8 mouse cellular contexts compared by ENCODE assay signal in genomic region chr9:40781726-40782581, GRCm38 (mm10). TPM values are rescaled to one million over a fixed set of nuclear protein-coding genes. Genes with fewer than 3 reads are reported as not detected.
DNase-seq lines count a peak whose midpoint lies in the region; ATAC-seq lines count a peak whose summit lies in the region.

No protein-coding gene starts in this region.

- no peak overlapping the region for H3K27ac ChIP-seq in neural tube, embryonic 11.5 days (ENCODE audit: low read depth, low read length)
- peak overlapping the region; percentile 67 for H3K27ac ChIP-seq in embryonic facial prominence, embryonic 15.5 days (replicated peaks)
- H3K27ac ChIP-seq in limb, embryonic 10.5 days = peak overlapping the region; percentile 43; the same call in 1 of the 2 replicates
- peak overlapping the region; percentile 73 for H3K27ac ChIP-seq in midbrain, embryonic 10.5 days (replicated peaks)

- DNase-seq in neural tube, embryonic 11.5 days (ENCODE audit: low spot score) = no peak
- DNase-seq in neural tube, embryonic 10.5 days (ENCODE audit: extremely low spot score, low spot score) = no peak
- DNase-seq in heart, postnatal 14 days = peak; percentile 73 to 74
- DNase-seq in limb, embryonic 10.5 days (ENCODE audit: low spot score) = no peak
- peak; percentile 36 for DNase-seq in midbrain, embryonic 10.5 days (ENCODE audit: low spot score)
- peak; percentile 51 for DNase-seq in thymus, postnatal 4 days
- no peak for DNase-seq in c-Kit-positive CD71-positive TER-119-positive erythroid progenitor cells, embryonic 14.5 days (ENCODE audit: low spot score)

- intact Hi-C loops in heart, postnatal 14 days (cut with DNase I) = no loop called here

- H3K36me3 ChIP-seq in neural tube, embryonic 11.5 days (ENCODE audit: control insufficient read depth, insufficient read depth, low read length) = no peaks in the 10 kb centered on the region
- H3K36me3 ChIP-seq in embryonic facial prominence, embryonic 15.5 days = peaks cover 9% of the 10 kb centered on the region
- peaks cover 58% of the 10 kb centered on the region for H3K36me3 ChIP-seq in limb, embryonic 10.5 days
- H3K36me3 ChIP-seq in midbrain, embryonic 10.5 days = peaks cover 2% of the 10 kb centered on the region; the same call in 1 of the 2 replicates

- H3K27me3 ChIP-seq in neural tube, embryonic 11.5 days (ENCODE audit: control insufficient read depth, insufficient read depth, low read length) = no peaks in the 10 kb centered on the region
- H3K27me3 ChIP-seq in embryonic facial prominence, embryonic 15.5 days = no peaks in the 10 kb centered on the region
- H3K27me3 ChIP-seq in limb, embryonic 10.5 days (ENCODE audit: low read depth, poor library complexity, severe bottlenecking) = no peaks in the 10 kb centered on the region
- H3K27me3 ChIP-seq in midbrain, embryonic 10.5 days (ENCODE audit: low read depth, poor library complexity, severe bottlenecking) = peaks cover 21% of the 10 kb centered on the region; the same call in 1 of the 2 replicates

- peaks cover 6% of the 10 kb centered on the region for H3K4me1 ChIP-seq in neural tube, embryonic 11.5 days (ENCODE audit: control insufficient read depth, insufficient read depth, low read length)
- peaks cover 25% of the 10 kb centered on the region for H3K4me1 ChIP-seq in embryonic facial prominence, embryonic 15.5 days
- peaks cover 24% of the 10 kb centered on the region for H3K4me1 ChIP-seq in limb, embryonic 10.5 days
- H3K4me1 ChIP-seq in midbrain, embryonic 10.5 days = peaks cover 50% of the 10 kb centered on the region

- no peak overlapping the region for H3K4me3 ChIP-seq in neural tube, embryonic 11.5 days (ENCODE audit: low read depth, low read length)
- H3K4me3 ChIP-seq in embryonic facial prominence, embryonic 15.5 days (replicated peaks) = no peak overlapping the region
- no peak overlapping the region for H3K4me3 ChIP-seq in limb, embryonic 10.5 days
- peak overlapping the region; percentile 36 for H3K4me3 ChIP-seq in midbrain, embryonic 10.5 days

- peak overlapping the region; percentile 30 for H3K4me2 ChIP-seq in neural tube, embryonic 11.5 days (ENCODE audit: low read depth)
- H3K4me2 ChIP-seq in embryonic facial prominence, embryonic 15.5 days (replicated peaks) = peak overlapping the region; percentile 21; the same call in 1 of the 2 replicates

- WGBS in neural tube, embryonic 11.5 days = 35% methylated on average over 26 of the region's 26 CpGs
- 35% methylated on average over 26 of the region's 26 CpGs for WGBS in embryonic facial prominence, embryonic 15.5 days
- WGBS in limb, embryonic 10.5 days = 41% methylated on average over 26 of the region's 26 CpGs
- WGBS in midbrain, embryonic 10.5 days = 38% methylated on average over 26 of the region's 26 CpGs

- H3K9ac ChIP-seq in neural tube, embryonic 11.5 days (ENCODE audit: low read length) = no peak overlapping the region; the same call in 1 of the 2 replicates
- no peak overlapping the region for H3K9ac ChIP-seq in embryonic facial prominence, embryonic 15.5 days

- ATAC-seq in neural tube, embryonic 11.5 days (ENCODE audit: insufficient read depth, low FRiP score, low TSS enrichment) = no peak
- ATAC-seq in embryonic facial prominence, embryonic 15.5 days (ENCODE audit: insufficient number of reproducible peaks, low FRiP score, low TSS enrichment, low read depth) = no peak; the same call in 1 of the 2 replicates

- H3K9me3 ChIP-seq in neural tube, embryonic 11.5 days (ENCODE audit: control insufficient read depth, low read length) = no peaks in the 10 kb centered on the region
- H3K9me3 ChIP-seq in embryonic facial prominence, embryonic 15.5 days (replicated peaks) = no peaks in the 10 kb centered on the region
- no peaks in the 10 kb centered on the region for H3K9me3 ChIP-seq in limb, embryonic 10.5 days (replicated peaks)
- no peaks in the 10 kb centered on the region for H3K9me3 ChIP-seq in midbrain, embryonic 10.5 days (replicated peaks)

RNA-seq across cellular contexts. Expression of gene Hspa8, which starts 18.8 kb away (rescaled TPM):
- polyA plus RNA-seq in neural tube, embryonic 11.5 days (2014; fragmentation: Nextera tagmentation; extraction: Ambion mirVana) = 3,508 and 3,707 TPM in 2 replicates
- 2,291 and 2,301 TPM in 2 replicates for polyA plus RNA-seq in embryonic facial prominence, embryonic 15.5 days (2015; fragmentation: Nextera tagmentation; extraction: Ambion mirVana)
- 1,000 to 10,000 TPM; 1,048 to 1,357 TPM for total RNA-seq in heart, postnatal 14 days (2021)
- 3,450 and 4,164 TPM in 2 replicates for polyA plus RNA-seq in limb, embryonic 10.5 days (2016; fragmentation: Nextera tagmentation; extraction: Ambion mirVana)
- polyA plus RNA-seq in midbrain, embryonic 10.5 days (2016; fragmentation: Nextera tagmentation; extraction: Ambion mirVana) = 3,165 and 3,904 TPM in 2 replicates

Comparison
In these comparisons a context has a peak if more than half of its experiments do, and no peak if none do; other contexts are left out.
1. DNase-seq: peak in heart, postnatal 14 days (2 of 2), midbrain, embryonic 10.5 days (single experiment) and thymus, postnatal 4 days (single experiment); none in neural tube, embryonic 11.5 days (single experiment), neural tube, embryonic 10.5 days (single experiment), limb, embryonic 10.5 days (single experiment) and c-Kit-positive CD71-positive TER-119-positive erythroid progenitor cells, embryonic 14.5 days (single experiment).